Mouse (Mus musculus) embryonic fibroblast, embryonic 13.5 days (primary cell): Measurements from ENCODE around the gene Ssc4d. TPM values are rescaled to one million over a fixed set of nuclear protein-coding genes. Genes with fewer than 3 reads are reported as not detected.

ENCODE experiments used
- H3K27ac ChIP-seq: 2 replicates; pipeline ENCODE4 v1.5.1; 2012; ENCODE audit warnings: low read length, control low read depth, inconsistent platforms; ENCODE audit not compliant: insufficient read depth
- H3K4me1 ChIP-seq: 2 replicates; pipeline ENCODE4 v1.6.1; 2011; ENCODE audit warnings: low read length; ENCODE audit not compliant: control insufficient read depth, insufficient read depth
- H3K4me3 ChIP-seq: 2 replicates; pipeline ENCODE4 v1.5.1; 2011; ENCODE audit warnings: mild to moderate bottlenecking, control low read depth, low read length; ENCODE audit not compliant: insufficient read depth
- CTCF ChIP-seq: IDR thresholded peaks from 2 replicates; pipeline ENCODE4 v1.5.1; 2011; ENCODE audit warnings: mild to moderate bottlenecking, control low read depth, low read length, moderate library complexity, borderline replicate concordance; ENCODE audit not compliant: insufficient read depth
- POLR2A ChIP-seq: IDR thresholded peaks from 2 replicates; pipeline ENCODE4 v1.6.1; 2011; ENCODE audit warnings: low read depth, mild to moderate bottlenecking, control low read depth, low read length, moderate library complexity
- polyA plus RNA-seq: library from polyadenylated mRNA; stranded (reverse); fragments of >200 nt; gene quantifications from 2 replicates; pipeline ENCODE4 v1.2.4, GENCODE M21; 2011; ENCODE audit warnings: low read depth; ENCODE audit not compliant: missing spikeins, insufficient read length

Ssc4d gene
- polyA plus RNA-seq, 1 experiment, result 3.2 TPM

GRCm38 (mm10) chr5:135962492-135963279 lies 11.6 kb downstream of the Ssc4d start:
- Histone ChIP-seq H3K4me1 (peaks cover 9% of the 10 kb centered on the region; the same call in 1 of the 2 replicates), H3K27ac (peak overlapping the region; percentile 41), H3K4me3 (peak overlapping the region; percentile 40)
- TF ChIP-seq POLR2A (peak; percentile 99), CTCF (no peak)

- H3K27ac ChIP-seq, result peak overlapping the region; percentile 96
- peaks cover 11% of the 10 kb centered on the region; the same call in 1 of the 2 replicates for H3K4me1 ChIP-seq
- TF ChIP-seq CTCF (no peak), POLR2A (peak; percentile 70)
- peak overlapping the region; percentile 53 for H3K4me3 ChIP-seq
Observed at GRCm38 (mm10) chr5:135962125-135962491, 12.2 kb downstream of the Ssc4d start.

- peaks cover 14% of the 10 kb centered on the region; the same call in 1 of the 2 replicates for H3K4me1 ChIP-seq
- peak overlapping the region; percentile 96; the same call in 1 of the 2 replicates for H3K27ac ChIP-seq
- no peak for TF ChIP-seq CTCF
- peak; percentile 23; the same call in 1 of the 2 replicates for TF ChIP-seq POLR2A
- peak overlapping the region; percentile 53 for H3K4me3 ChIP-seq
Observed at GRCm38 (mm10) chr5:135960909-135961635, 13.3 kb downstream of the Ssc4d start.

GRCm38 (mm10) chr5:135959911-135960310 lies 14.4 kb downstream of the Ssc4d start:
- peaks cover 14% of the 10 kb centered on the region; the same call in 1 of the 2 replicates for H3K4me1 ChIP-seq
- no peak overlapping the region for H3K4me3 ChIP-seq
- TF ChIP-seq POLR2A (no peak), CTCF (no peak)
- H3K27ac ChIP-seq, result no peak overlapping the region

- no peak overlapping the region; the same call in 1 of the 2 replicates for H3K27ac ChIP-seq
Observed at GRCm38 (mm10) chr5:135958367-135958766, 16.0 kb downstream of the Ssc4d start.

GRCm38 (mm10) chr5:135957207-135957974 lies 16.9 kb downstream of the Ssc4d start:
- peaks cover 14% of the 10 kb centered on the region; the same call in 1 of the 2 replicates for H3K4me1 ChIP-seq
- peak overlapping the region; percentile 13; the same call in 1 of the 2 replicates for H3K4me3 ChIP-seq
- peak; percentile 58; the same call in 1 of the 2 replicates for TF ChIP-seq POLR2A
- no peak for TF ChIP-seq CTCF
- peak overlapping the region; percentile 86 for H3K27ac ChIP-seq

More at GRCm38 (mm10) chr5:135958367-135958766, 16.0 kb downstream of the Ssc4d start:
- H3K4me1 ChIP-seq, result peaks cover 14% of the 10 kb centered on the region; the same call in 1 of the 2 replicates
- no peak overlapping the region for H3K4me3 ChIP-seq
- no peak for TF ChIP-seq CTCF
- peak; percentile 13; the same call in 1 of the 2 replicates for TF ChIP-seq POLR2A

- Histone ChIP-seq H3K4me1 (0 out of 2 replicates have a peak, but pooled peaks cover 10% of the 10 kb centered on the region), H3K4me3 (no peak overlapping the region), H3K27ac (peak overlapping the region; percentile 86)
- TF ChIP-seq CTCF (no peak), POLR2A (no peak)
Observed at GRCm38 (mm10) chr5:135956300-135957206, 17.8 kb downstream of the Ssc4d start.

GRCm38 (mm10) chr5:135952830-135953229 lies 21.5 kb downstream of the Ssc4d start:
- Histone ChIP-seq H3K4me3 (no peak overlapping the region), H3K27ac (no peak overlapping the region), H3K4me1 (0 out of 2 replicates have a peak, but pooled peaks cover 4% of the 10 kb centered on the region)
- TF ChIP-seq CTCF (no peak), POLR2A (no peak)
